Mouse (Mus musculus) liver, adult 2 months (tissue): ENCODE results near the gene St6galnac3. TPM values are rescaled to one million over a fixed set of nuclear protein-coding genes. Genes with fewer than 3 reads are reported as not detected.
A peak's percentile ranks its signal among the peaks of the same experiment; 100 is the strongest.

Experiments
- DNase-seq: peaks from one replicate; pipeline ENCODE4 v3.0.0-alpha.2; 2011; ENCODE audit warnings: low read depth, low spot score; ENCODE audit errors: extremely low read depth
- H3K27ac ChIP-seq: fragments of 200-500 bp; replicated peaks from 2 replicates; pipeline ENCODE4 v1.5.1; 2012; ENCODE audit warnings: low read depth, mild to moderate bottlenecking, control low read depth, inconsistent platforms, low read length; ENCODE audit not compliant: insufficient read depth
- H3K27me3 ChIP-seq: fragments of 200-500 bp; 2 replicates; pipeline ENCODE4 v1.6.1; 2012; ENCODE audit warnings: mild to moderate bottlenecking, moderate library complexity, low read length, inconsistent platforms; ENCODE audit not compliant: control insufficient read depth, insufficient read depth
- H3K36me3 ChIP-seq: fragments of 200-500 bp; 2 replicates; pipeline ENCODE4 v1.6.1; 2012; ENCODE audit warnings: low read length, inconsistent platforms; ENCODE audit not compliant: control insufficient read depth, insufficient read depth
- H3K4me1 ChIP-seq: fragments of 200-500 bp; 2 replicates; pipeline ENCODE4 v1.6.1; 2011; ENCODE audit warnings: low read length; ENCODE audit not compliant: control insufficient read depth, insufficient read depth
- H3K4me3 ChIP-seq: fragments of 200-500 bp; 2 replicates; pipeline ENCODE4 v1.5.1; 2011; ENCODE audit warnings: low read depth, mild to moderate bottlenecking, control low read depth, low read length, moderate library complexity; ENCODE audit not compliant: insufficient read depth
- H3K79me2 ChIP-seq: fragments of 200-500 bp; 2 replicates; pipeline ENCODE4 v1.6.1; 2012; ENCODE audit warnings: inconsistent platforms, mild to moderate bottlenecking, low read length, moderate library complexity; ENCODE audit not compliant: control insufficient read depth, insufficient read depth
- H3K9ac ChIP-seq: fragments of 200-500 bp; 2 replicates; pipeline ENCODE4 v1.6.1; 2012; ENCODE audit warnings: low read depth, mild to moderate bottlenecking, control low read depth, inconsistent platforms, low read length
- CTCF ChIP-seq: fragments of 200-500 bp; IDR thresholded peaks from 2 replicates; pipeline ENCODE4 v1.5.1; 2011; ENCODE audit warnings: low read depth, low read length, control low read depth
- POLR2A ChIP-seq: fragments of 200-500 bp; IDR thresholded peaks from 2 replicates; pipeline ENCODE4 v1.6.1; 2011; ENCODE audit warnings: low read length, control low read depth; ENCODE audit not compliant: insufficient read depth; ENCODE audit errors: extremely low read depth
- WGBS: fragments of 180-500 bp; shearing (Covaris S2); methylation state at CpG from one replicate; pipeline ENCODE4 v1.1.7; 2018; 5-methylcytosine and 5-hydroxymethylcytosine counted together
- polyA plus RNA-seq: library from polyadenylated mRNA; depleted of rRNA; stranded (reverse); fragments of >200 nt; gene quantifications from 2 replicates; pipeline ENCODE4 v1.2.3, GENCODE M21; 2012
- total RNA-seq: library from RNA; depleted of rRNA; stranded (reverse); fragments of >200 nt; gene quantifications from 2 replicates; pipeline ENCODE4 v1.2.3, GENCODE M21; 2014

Gene St6galnac3
- total and polyA plus RNA-seq, 2 experiments, result 0.24 to 0.83 TPM

- H3K4me3 ChIP-seq, result no peak overlapping the region
- no peak overlapping the region for H3K9ac ChIP-seq
- H3K4me1 ChIP-seq, result no peaks in the 10 kb centered on the region
- no peak overlapping the region for H3K27ac ChIP-seq
- H3K27me3 ChIP-seq, result no peaks in the 10 kb centered on the region
- 84% methylated on average over 10 of the region's 10 CpGs for WGBS
- TF ChIP-seq CTCF (no peak), POLR2A (no peak)
- H3K79me2 ChIP-seq, result no peaks in the 10 kb centered on the region
- DNase-seq, result no peak
- no peaks in the 10 kb centered on the region for H3K36me3 ChIP-seq
Observed at GRCm38 (mm10) chr3:153682303-153682702, 42.7 kb downstream of the St6galnac3 start.

- WGBS, result 81% methylated on average over 9 of the region's 9 CpGs
- Histone ChIP-seq H3K4me1 (no peaks in the 10 kb centered on the region), H3K27ac (no peak overlapping the region), H3K9ac (no peak overlapping the region), H3K4me3 (no peak overlapping the region), H3K79me2 (no peaks in the 10 kb centered on the region), H3K27me3 (no peaks in the 10 kb centered on the region), H3K36me3 (no peaks in the 10 kb centered on the region)
- no peak for DNase-seq
- TF ChIP-seq CTCF (no peak), POLR2A (no peak)
Observed at GRCm38 (mm10) chr3:153681720-153682119, 43.3 kb downstream of the St6galnac3 start.

- Histone ChIP-seq H3K4me1 (no peaks in the 10 kb centered on the region), H3K27ac (no peak overlapping the region), H3K4me3 (no peak overlapping the region), H3K79me2 (no peaks in the 10 kb centered on the region; the same call in 1 of the 2 replicates), H3K9ac (no peak overlapping the region), H3K36me3 (no peaks in the 10 kb centered on the region), H3K27me3 (no peaks in the 10 kb centered on the region)
- WGBS, result 55% methylated on average over 7 of the region's 7 CpGs
- no peak for DNase-seq
- no peak for TF ChIP-seq POLR2A
- TF ChIP-seq CTCF, result no peak
Observed at GRCm38 (mm10) chr3:153675832-153676231, 49.1 kb downstream of the St6galnac3 start.

GRCm38 (mm10) chr3:153675073-153675472, 49.9 kb downstream of the St6galnac3 start:
- Histone ChIP-seq H3K4me1 (no peaks in the 10 kb centered on the region), H3K9ac (no peak overlapping the region), H3K79me2 (no peaks in the 10 kb centered on the region; the same call in 1 of the 2 replicates), H3K36me3 (no peaks in the 10 kb centered on the region), H3K27me3 (no peaks in the 10 kb centered on the region), H3K27ac (no peak overlapping the region), H3K4me3 (no peak overlapping the region)
- DNase-seq, result no peak
- TF ChIP-seq CTCF (peak; percentile 47), POLR2A (no peak)
- WGBS, result 43% methylated on average over 12 of the region's 12 CpGs

- no peak overlapping the region for H3K9ac ChIP-seq
- DNase-seq, result no peak
- no peaks in the 10 kb centered on the region for H3K27me3 ChIP-seq
- no peaks in the 10 kb centered on the region for H3K4me1 ChIP-seq
- 72% methylated on average over 8 of the region's 8 CpGs for WGBS
- TF ChIP-seq POLR2A (no peak), CTCF (no peak)
- H3K79me2 ChIP-seq, result no peaks in the 10 kb centered on the region; the same call in 1 of the 2 replicates
- H3K36me3 ChIP-seq, result no peaks in the 10 kb centered on the region
- no peak overlapping the region for H3K4me3 ChIP-seq
- no peak overlapping the region for H3K27ac ChIP-seq
Observed at GRCm38 (mm10) chr3:153674359-153674758, 50.6 kb downstream of the St6galnac3 start.

- H3K27me3 ChIP-seq, result no peaks in the 10 kb centered on the region
- no peak for DNase-seq
- H3K4me3 ChIP-seq, result no peak overlapping the region
- no peaks in the 10 kb centered on the region for H3K4me1 ChIP-seq
- no peak overlapping the region for H3K9ac ChIP-seq
- no peak overlapping the region for H3K27ac ChIP-seq
- WGBS, result 75% methylated on average over 12 of the region's 12 CpGs
- TF ChIP-seq POLR2A, result no peak
- no peak for TF ChIP-seq CTCF
- no peaks in the 10 kb centered on the region for H3K36me3 ChIP-seq
- H3K79me2 ChIP-seq, result no peaks in the 10 kb centered on the region; the same call in 1 of the 2 replicates
Observed at GRCm38 (mm10) chr3:153673451-153673850, 51.5 kb downstream of the St6galnac3 start.
